Mouse (Mus musculus): ENCODE data around the gene Ccdc88c. TPM values are rescaled to one million over a fixed set of nuclear protein-coding genes. Genes with fewer than 3 reads are reported as not detected.

Ccdc88c gene
- polyA plus RNA-seq, 1 experiment from 2014 or later = 8.4 TPM

GRCm38 (mm10) chr12:100994140-100995015 lies 34.5 kb downstream of the Ccdc88c start:
- Histone ChIP-seq H3K4me2 (no peak overlapping the region), H3K9ac (no peak overlapping the region), H3K4me3 (no peak overlapping the region), H3K27me3 (replicated peaks) (no peaks in the 10 kb centered on the region), H3K27ac (no peak overlapping the region), H3K36me3 (peaks cover 3% of the 10 kb centered on the region; the same call in 1 of the 2 replicates), H3K9me3 (replicated peaks) (no peaks in the 10 kb centered on the region), H3K4me1 (peaks cover 63% of the 10 kb centered on the region)
- WGBS (ENCODE audit: insufficient replicate concordance) = 75% methylated on average over 3 of the region's 3 CpGs
- ATAC-seq = no peak

GRCm38 (mm10) chr12:100993146-100993545 lies 35.7 kb downstream of the Ccdc88c start:
- H3K27me3 ChIP-seq (replicated peaks) = no peaks in the 10 kb centered on the region
- no peak overlapping the region for H3K9ac ChIP-seq
- H3K4me1 ChIP-seq = peaks cover 54% of the 10 kb centered on the region
- no peak overlapping the region for H3K4me3 ChIP-seq
- 69% methylated on average over 3 of the region's 3 CpGs for WGBS (ENCODE audit: insufficient replicate concordance)
- no peak overlapping the region for H3K27ac ChIP-seq
- H3K36me3 ChIP-seq = peaks cover 3% of the 10 kb centered on the region; the same call in 1 of the 2 replicates
- H3K4me2 ChIP-seq = no peak overlapping the region
- no peaks in the 10 kb centered on the region for H3K9me3 ChIP-seq (replicated peaks)
- ATAC-seq = no peak

GRCm38 (mm10) chr12:100992505-100992904 lies 36.4 kb downstream of the Ccdc88c start:
- no peak overlapping the region for H3K27ac ChIP-seq
- H3K36me3 ChIP-seq = peaks cover 3% of the 10 kb centered on the region; the same call in 1 of the 2 replicates
- H3K4me3 ChIP-seq = no peak overlapping the region
- H3K4me2 ChIP-seq = no peak overlapping the region
- no peak overlapping the region for H3K9ac ChIP-seq
- 85% methylated on average over 7 of the region's 7 CpGs for WGBS (ENCODE audit: insufficient replicate concordance)
- H3K4me1 ChIP-seq = peaks cover 48% of the 10 kb centered on the region
- ATAC-seq = no peak
- H3K27me3 ChIP-seq (replicated peaks) = no peaks in the 10 kb centered on the region
- no peaks in the 10 kb centered on the region for H3K9me3 ChIP-seq (replicated peaks)

GRCm38 (mm10) chr12:100991119-100991518 lies 37.7 kb downstream of the Ccdc88c start:
- no peak overlapping the region for H3K4me2 ChIP-seq
- H3K9ac ChIP-seq = no peak overlapping the region
- H3K27me3 ChIP-seq (replicated peaks) = no peaks in the 10 kb centered on the region
- H3K4me3 ChIP-seq = no peak overlapping the region
- ATAC-seq = no peak
- 69% methylated on average over 3 of the region's 3 CpGs for WGBS (ENCODE audit: insufficient replicate concordance)
- H3K36me3 ChIP-seq = peaks cover 3% of the 10 kb centered on the region; the same call in 1 of the 2 replicates
- no peaks in the 10 kb centered on the region for H3K9me3 ChIP-seq (replicated peaks)
- H3K4me1 ChIP-seq = peaks cover 34% of the 10 kb centered on the region
- no peak overlapping the region for H3K27ac ChIP-seq

GRCm38 (mm10) chr12:100990291-100990690 lies 38.6 kb downstream of the Ccdc88c start:
- ATAC-seq = no peak
- Histone ChIP-seq H3K27me3 (replicated peaks) (no peaks in the 10 kb centered on the region), H3K36me3 (peaks cover 3% of the 10 kb centered on the region; the same call in 1 of the 2 replicates), H3K27ac (no peak overlapping the region), H3K4me3 (no peak overlapping the region), H3K9me3 (replicated peaks) (no peaks in the 10 kb centered on the region), H3K4me1 (peaks cover 32% of the 10 kb centered on the region), H3K9ac (no peak overlapping the region), H3K4me2 (no peak overlapping the region)
- 78% methylated on average over 12 of the region's 12 CpGs for WGBS (ENCODE audit: insufficient replicate concordance)

- WGBS (ENCODE audit: insufficient replicate concordance) = 78% methylated on average over 4 of the region's 4 CpGs
- H3K27me3 ChIP-seq (replicated peaks) = no peaks in the 10 kb centered on the region
- peaks cover 3% of the 10 kb centered on the region; the same call in 1 of the 2 replicates for H3K36me3 ChIP-seq
- H3K4me2 ChIP-seq = no peak overlapping the region
- no peak overlapping the region for H3K9ac ChIP-seq
- H3K9me3 ChIP-seq (replicated peaks) = no peaks in the 10 kb centered on the region
- H3K4me3 ChIP-seq = no peak overlapping the region
- peaks cover 33% of the 10 kb centered on the region for H3K4me1 ChIP-seq
- no peak for ATAC-seq
- no peak overlapping the region for H3K27ac ChIP-seq
Observed at GRCm38 (mm10) chr12:100989780-100990288, 39.0 kb downstream of the Ccdc88c start.

GRCm38 (mm10) chr12:100988324-100989130 lies 40.3 kb downstream of the Ccdc88c start:
- Histone ChIP-seq H3K4me1 (peaks cover 25% of the 10 kb centered on the region), H3K9me3 (replicated peaks) (no peaks in the 10 kb centered on the region), H3K36me3 (peaks cover 15% of the 10 kb centered on the region), H3K4me3 (no peak overlapping the region), H3K9ac (no peak overlapping the region), H3K27ac (no peak overlapping the region), H3K4me2 (no peak overlapping the region), H3K27me3 (replicated peaks) (no peaks in the 10 kb centered on the region)
- ATAC-seq = no peak
- 82% methylated on average over 15 of the region's 15 CpGs for WGBS (ENCODE audit: insufficient replicate concordance)

- H3K27me3 ChIP-seq (replicated peaks) = no peaks in the 10 kb centered on the region
- peaks cover 36% of the 10 kb centered on the region for H3K4me1 ChIP-seq
- ATAC-seq = no peak
Observed at GRCm38 (mm10) chr12:100986423-100986822, 42.4 kb downstream of the Ccdc88c start.

GRCm38 (mm10) chr12:100985793-100986157 lies 43.1 kb downstream of the Ccdc88c start:
- Histone ChIP-seq H3K27ac (no peak overlapping the region), H3K4me2 (no peak overlapping the region), H3K4me1 (peaks cover 35% of the 10 kb centered on the region), H3K9me3 (replicated peaks) (no peaks in the 10 kb centered on the region), H3K27me3 (replicated peaks) (no peaks in the 10 kb centered on the region), H3K9ac (no peak overlapping the region), H3K36me3 (peaks cover 39% of the 10 kb centered on the region), H3K4me3 (no peak overlapping the region)
- no peak for ATAC-seq
- WGBS (ENCODE audit: insufficient replicate concordance) = 88% methylated on average over 2 of the region's 2 CpGs

More at GRCm38 (mm10) chr12:100986423-100986822, 42.4 kb downstream of the Ccdc88c start:
- H3K36me3 ChIP-seq = peaks cover 33% of the 10 kb centered on the region
- H3K9ac ChIP-seq = no peak overlapping the region
- H3K9me3 ChIP-seq (replicated peaks) = no peaks in the 10 kb centered on the region
- no peak overlapping the region for H3K27ac ChIP-seq
- 66% methylated on average over 4 of the region's 4 CpGs for WGBS (ENCODE audit: insufficient replicate concordance)
- H3K4me3 ChIP-seq = no peak overlapping the region
- H3K4me2 ChIP-seq = no peak overlapping the region

- no peak overlapping the region for H3K4me2 ChIP-seq
- no peaks in the 10 kb centered on the region for H3K9me3 ChIP-seq (replicated peaks)
- no peak overlapping the region for H3K9ac ChIP-seq
- H3K36me3 ChIP-seq = peaks cover 45% of the 10 kb centered on the region
- 80% methylated on average over 10 of the region's 10 CpGs for WGBS (ENCODE audit: insufficient replicate concordance)
- no peak for ATAC-seq
- H3K4me1 ChIP-seq = peaks cover 29% of the 10 kb centered on the region
- H3K27ac ChIP-seq = no peak overlapping the region
- H3K27me3 ChIP-seq (replicated peaks) = no peaks in the 10 kb centered on the region
- H3K4me3 ChIP-seq = no peak overlapping the region
Observed at GRCm38 (mm10) chr12:100985050-100985792, 43.6 kb downstream of the Ccdc88c start.

GRCm38 (mm10) chr12:100983565-100983964 lies 45.3 kb downstream of the Ccdc88c start:
- Histone ChIP-seq H3K27me3 (replicated peaks) (no peaks in the 10 kb centered on the region), H3K36me3 (peaks cover 52% of the 10 kb centered on the region), H3K9ac (no peak overlapping the region), H3K4me2 (no peak overlapping the region), H3K4me1 (peaks cover 25% of the 10 kb centered on the region), H3K9me3 (replicated peaks) (no peaks in the 10 kb centered on the region), H3K4me3 (no peak overlapping the region), H3K27ac (no peak overlapping the region)
- ATAC-seq = no peak
- WGBS (ENCODE audit: insufficient replicate concordance) = 85% methylated on average over 11 of the region's 11 CpGs

Measured in liver, embryonic 12.5 days (tissue).